Mouse (Mus musculus): ENCODE measurements around the gene Babam2. TPM values are rescaled to one million over a fixed set of nuclear protein-coding genes. Genes with fewer than 3 reads are reported as not detected.

The Babam2 gene
- polyA plus RNA-seq, 1 experiment: 52.8 TPM

DNA sequence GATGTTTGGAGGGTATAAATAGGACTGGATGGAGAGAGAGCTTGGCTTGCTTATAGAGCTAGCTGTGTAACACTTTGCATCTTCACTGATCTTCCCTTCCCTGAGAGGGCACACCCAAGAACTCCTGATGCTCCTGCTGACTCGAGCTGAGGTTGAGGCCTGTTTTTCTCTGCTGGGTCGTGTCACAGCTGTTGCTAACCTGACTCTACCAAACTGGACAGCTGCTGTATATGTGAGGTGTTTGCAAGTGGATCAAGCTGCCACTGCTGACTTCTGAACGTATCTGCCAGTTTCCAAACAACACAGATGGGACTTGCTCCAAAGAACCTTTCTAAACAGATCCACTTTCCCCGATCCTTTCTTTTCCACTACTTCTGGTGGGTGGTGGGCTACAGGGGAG, 9.3 kb downstream of the Babam2 start:
- Histone ChIP-seq H3K4me3 (ENCODE audit: insufficient read depth, low read length) (no peak overlapping the region), H3K27ac (ENCODE audit: insufficient read depth, low read length) (no peak overlapping the region), H3K4me1 (ENCODE audit: control insufficient read depth, insufficient read depth, low read length) (no peaks in the 10 kb centered on the region)
- no peak for TF ChIP-seq CTCF (IDR thresholded peaks at IDR 0.05; ENCODE audit: extremely low read depth, insufficient read depth, low read length)
- no peak for TF ChIP-seq POLR2A (IDR thresholded peaks at IDR 0.05; ENCODE audit: extremely low read depth, insufficient read depth, low read length)

DNA sequence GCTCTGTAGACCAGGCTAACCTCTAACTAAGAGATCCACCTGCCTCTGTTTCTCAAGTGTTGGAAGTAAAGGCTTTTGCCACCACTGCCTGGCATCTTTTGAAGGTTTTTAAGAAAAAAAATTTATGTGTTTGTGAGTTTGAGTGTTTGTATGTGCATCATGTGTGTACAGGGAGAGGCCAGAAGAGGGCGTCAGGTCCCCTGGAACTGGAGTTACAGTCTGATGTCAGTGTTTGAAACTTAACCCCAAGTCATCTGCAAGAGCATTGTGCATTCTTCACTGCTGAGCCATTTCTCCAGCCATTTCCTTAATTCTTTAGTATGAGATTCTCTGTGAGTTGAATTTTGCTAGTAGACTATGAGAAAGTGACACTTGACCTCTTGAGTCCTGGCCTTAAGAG, 11.9 kb downstream of the Babam2 start:
- Histone ChIP-seq H3K4me1 (ENCODE audit: control insufficient read depth, insufficient read depth, low read length) (no peaks in the 10 kb centered on the region), H3K4me3 (ENCODE audit: insufficient read depth, low read length) (no peak overlapping the region), H3K27ac (ENCODE audit: insufficient read depth, low read length) (no peak overlapping the region)
- TF ChIP-seq POLR2A (IDR thresholded peaks at IDR 0.05; ENCODE audit: extremely low read depth, insufficient read depth, low read length): no peak
- 0 out of 2 replicates have a peak, but pooled peaks have one; percentile 14 for TF ChIP-seq CTCF (IDR thresholded peaks at IDR 0.05; ENCODE audit: extremely low read depth, insufficient read depth, low read length)

DNA sequence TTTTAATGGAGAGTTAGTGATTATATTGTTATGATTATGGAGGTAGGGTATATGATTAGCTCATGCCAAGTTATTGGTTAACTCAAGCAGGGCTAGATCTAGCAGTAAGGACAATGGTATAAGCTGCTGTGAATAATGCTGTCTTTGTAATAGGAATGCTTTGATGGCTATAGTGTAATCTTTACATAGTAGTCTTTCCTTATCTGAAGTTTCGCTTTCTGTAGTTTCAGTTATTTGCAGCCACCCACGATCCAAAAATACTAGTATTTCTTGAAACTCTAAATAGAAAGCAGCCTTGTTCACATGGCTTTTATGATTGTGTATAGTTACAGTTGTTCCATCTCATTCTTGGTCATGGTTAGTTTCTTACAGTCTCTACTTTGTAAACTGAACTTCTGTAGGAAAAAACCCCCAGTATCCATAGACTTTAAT, 15.8 kb downstream of the Babam2 start:
- no peak overlapping the region for H3K4me3 ChIP-seq (ENCODE audit: insufficient read depth, low read length)
- H3K4me1 ChIP-seq (ENCODE audit: control insufficient read depth, insufficient read depth, low read length): no peaks in the 10 kb centered on the region
- no peak overlapping the region for H3K27ac ChIP-seq (ENCODE audit: insufficient read depth, low read length)
- TF ChIP-seq POLR2A (IDR thresholded peaks at IDR 0.05; ENCODE audit: extremely low read depth, insufficient read depth, low read length): no peak
- TF ChIP-seq CTCF (IDR thresholded peaks at IDR 0.05; ENCODE audit: extremely low read depth, insufficient read depth, low read length): no peak

DNA sequence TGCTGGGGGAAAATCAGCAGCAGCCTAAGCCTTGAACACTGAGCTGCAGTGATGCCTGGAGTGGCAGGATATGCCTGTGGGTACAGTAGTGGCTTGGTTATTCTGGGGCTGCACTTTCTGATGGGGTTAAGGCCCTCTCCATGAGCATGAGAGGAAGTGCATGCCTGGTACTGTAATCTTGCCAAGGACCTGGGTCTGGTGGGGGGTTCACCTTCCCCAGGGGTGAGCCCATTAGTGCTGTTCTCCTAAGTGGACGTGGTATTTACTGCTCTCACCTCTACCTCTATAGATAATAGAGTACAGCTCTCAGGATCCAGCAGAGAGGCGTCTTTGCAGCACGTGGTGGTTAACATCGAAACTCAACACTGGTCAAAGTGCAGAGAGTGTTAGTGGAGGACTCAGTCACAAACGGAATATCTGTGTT, 16.4 kb downstream of the Babam2 start:
- H3K4me1 ChIP-seq (ENCODE audit: control insufficient read depth, insufficient read depth, low read length): no peaks in the 10 kb centered on the region
- H3K27ac ChIP-seq (ENCODE audit: insufficient read depth, low read length): no peak overlapping the region
- TF ChIP-seq CTCF (IDR thresholded peaks at IDR 0.05; ENCODE audit: extremely low read depth, insufficient read depth, low read length) (no peak), POLR2A (IDR thresholded peaks at IDR 0.05; ENCODE audit: extremely low read depth, insufficient read depth, low read length) (no peak)
- H3K4me3 ChIP-seq (ENCODE audit: insufficient read depth, low read length): no peak overlapping the region

DNA sequence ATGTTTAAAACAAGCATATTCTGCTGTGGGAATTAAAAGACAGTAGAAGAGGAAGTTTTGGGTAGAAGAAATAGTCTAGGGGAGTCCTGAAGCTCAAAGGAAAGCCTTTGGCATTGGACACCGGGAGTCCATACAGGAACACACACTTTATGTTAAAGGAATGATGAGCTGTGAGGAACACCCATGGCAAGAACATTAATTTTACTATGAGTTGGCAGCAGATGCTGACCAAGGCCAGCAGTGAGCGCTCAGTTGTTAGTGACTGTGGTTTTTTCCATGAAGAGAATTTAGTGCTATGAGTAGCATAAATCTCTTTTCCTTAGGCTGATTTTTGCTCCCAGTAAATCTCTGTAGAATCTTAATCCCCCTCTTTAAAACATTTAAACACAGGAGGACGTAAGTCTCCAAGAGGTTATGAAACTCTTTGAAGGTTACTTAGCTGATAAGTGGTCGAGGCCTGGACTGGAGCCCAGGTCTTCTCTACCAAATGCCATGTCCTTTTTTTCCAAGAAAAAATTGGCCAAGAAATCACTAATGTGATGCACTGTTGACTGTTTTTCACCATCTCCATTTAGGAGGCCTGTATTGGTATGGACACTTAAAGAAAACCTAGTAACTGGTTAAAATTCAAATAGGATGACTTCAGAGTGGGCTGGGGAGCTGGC, 18.1 kb downstream of the Babam2 start:
- Histone ChIP-seq H3K4me3 (ENCODE audit: insufficient read depth, low read length) (no peak overlapping the region), H3K4me1 (ENCODE audit: control insufficient read depth, insufficient read depth, low read length) (no peaks in the 10 kb centered on the region), H3K27ac (ENCODE audit: insufficient read depth, low read length) (no peak overlapping the region)
- TF ChIP-seq CTCF (IDR thresholded peaks at IDR 0.05; ENCODE audit: extremely low read depth, insufficient read depth, low read length) (no peak), POLR2A (IDR thresholded peaks at IDR 0.05; ENCODE audit: extremely low read depth, insufficient read depth, low read length) (no peak)

DNA sequence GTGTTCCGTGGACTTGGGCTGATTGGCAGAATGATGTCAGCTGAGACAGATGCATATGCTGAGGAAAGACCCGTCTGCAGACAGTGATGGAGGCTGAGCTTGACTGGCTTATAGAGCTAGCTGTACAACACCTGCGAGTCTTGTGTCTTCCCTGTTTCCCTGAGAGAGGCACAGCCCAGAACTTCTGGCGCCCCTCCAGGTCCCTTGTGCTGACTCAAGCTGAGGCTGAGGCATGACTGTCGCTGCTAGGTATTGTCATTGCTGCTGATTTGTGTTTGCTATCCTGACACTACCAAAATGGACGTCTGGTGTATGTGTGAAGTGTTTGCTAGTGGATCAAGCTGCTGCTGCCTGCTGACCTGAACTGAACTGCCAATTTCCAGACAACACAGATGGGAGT, 27.0 kb downstream of the Babam2 start:
- Histone ChIP-seq H3K4me1 (ENCODE audit: control insufficient read depth, insufficient read depth, low read length) (no peaks in the 10 kb centered on the region), H3K4me3 (ENCODE audit: insufficient read depth, low read length) (no peak overlapping the region), H3K27ac (ENCODE audit: insufficient read depth, low read length) (no peak overlapping the region)
- TF ChIP-seq CTCF (IDR thresholded peaks at IDR 0.05; ENCODE audit: extremely low read depth, insufficient read depth, low read length): no peak
- TF ChIP-seq POLR2A (IDR thresholded peaks at IDR 0.05; ENCODE audit: extremely low read depth, insufficient read depth, low read length): no peak

DNA sequence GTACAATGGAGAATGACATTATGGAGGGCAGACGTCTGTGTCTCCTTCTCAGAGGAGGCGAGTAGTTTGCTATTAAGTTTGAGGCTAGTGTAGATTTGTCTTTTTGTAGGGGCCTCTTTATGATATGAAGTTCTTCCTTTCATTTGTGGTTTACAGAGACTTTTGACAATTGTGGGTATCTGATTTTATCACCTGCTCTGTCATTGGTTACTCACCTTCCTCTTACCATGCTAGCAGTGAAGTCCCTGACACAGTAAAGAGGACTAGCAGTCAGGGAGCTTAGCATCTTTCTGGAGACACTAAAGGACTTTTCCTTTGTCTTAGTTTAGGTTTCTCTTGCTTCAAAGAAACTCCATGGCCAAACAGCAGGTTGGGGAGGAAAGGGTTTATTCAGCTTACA, 28.4 kb downstream of the Babam2 start:
- no peaks in the 10 kb centered on the region for H3K4me1 ChIP-seq (ENCODE audit: control insufficient read depth, insufficient read depth, low read length)
- no peak for TF ChIP-seq CTCF (IDR thresholded peaks at IDR 0.05; ENCODE audit: extremely low read depth, insufficient read depth, low read length)
- TF ChIP-seq POLR2A (IDR thresholded peaks at IDR 0.05; ENCODE audit: extremely low read depth, insufficient read depth, low read length): no peak
- no peak overlapping the region for H3K27ac ChIP-seq (ENCODE audit: insufficient read depth, low read length)
- H3K4me3 ChIP-seq (ENCODE audit: insufficient read depth, low read length): no peak overlapping the region

DNA sequence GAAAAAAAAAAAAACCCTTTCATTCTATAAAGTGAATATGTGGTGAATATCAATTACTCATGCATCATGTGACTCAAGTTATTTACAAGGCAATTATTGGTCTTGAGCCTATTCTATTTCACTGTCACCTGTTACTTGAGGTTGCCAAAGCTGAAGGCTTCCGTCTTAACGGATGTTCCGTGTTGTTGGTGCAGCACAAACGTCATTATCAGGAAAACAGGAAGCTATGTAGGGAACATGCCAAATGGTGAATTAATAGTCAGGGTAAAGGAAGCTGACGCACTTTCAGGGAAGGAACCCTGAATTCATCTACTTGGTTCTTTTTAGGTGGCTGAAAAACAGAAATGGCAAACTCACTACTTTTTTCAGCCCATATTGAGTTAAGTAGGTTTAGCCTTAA, 30.0 kb downstream of the Babam2 start:
- H3K27ac ChIP-seq (ENCODE audit: insufficient read depth, low read length): no peak overlapping the region
- no peaks in the 10 kb centered on the region for H3K4me1 ChIP-seq (ENCODE audit: control insufficient read depth, insufficient read depth, low read length)
- TF ChIP-seq POLR2A (IDR thresholded peaks at IDR 0.05; ENCODE audit: extremely low read depth, insufficient read depth, low read length) (no peak), CTCF (IDR thresholded peaks at IDR 0.05; ENCODE audit: extremely low read depth, insufficient read depth, low read length) (no peak)
- H3K4me3 ChIP-seq (ENCODE audit: insufficient read depth, low read length): no peak overlapping the region

DNA sequence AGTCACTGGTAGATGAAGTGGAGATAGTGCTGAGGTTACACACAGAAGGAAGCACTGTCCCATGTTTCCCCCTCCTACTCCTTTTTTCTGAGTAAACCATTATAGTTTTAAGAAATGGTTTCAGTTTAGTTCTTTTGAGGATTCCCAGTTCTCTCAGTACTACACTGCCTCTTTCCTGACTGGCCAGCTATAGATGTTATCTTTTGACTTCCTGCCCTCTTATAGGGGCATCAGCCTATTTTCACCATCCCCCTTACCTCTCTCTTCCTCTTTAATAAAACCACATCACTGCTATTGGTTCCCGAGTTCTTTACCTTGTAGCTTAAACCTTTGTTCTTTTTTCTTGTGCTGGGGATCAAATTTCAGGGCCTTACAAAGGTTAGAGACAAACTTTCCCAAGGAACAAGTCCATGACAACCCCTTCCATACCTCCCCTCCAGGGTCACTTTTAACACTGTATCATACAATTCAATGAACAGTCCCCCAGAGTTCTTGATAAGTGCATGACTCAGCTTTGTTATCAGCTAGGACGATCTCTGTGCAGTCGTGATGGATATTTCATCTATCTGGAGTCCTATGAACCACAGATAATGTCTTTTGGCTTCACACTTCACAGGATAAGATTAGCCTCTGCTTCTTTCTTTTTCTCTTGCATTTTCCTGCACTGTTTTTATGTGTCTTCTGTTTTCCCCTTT, 35.3 kb downstream of the Babam2 start:
- Histone ChIP-seq H3K4me1 (ENCODE audit: control insufficient read depth, insufficient read depth, low read length) (no peaks in the 10 kb centered on the region), H3K4me3 (ENCODE audit: insufficient read depth, low read length) (no peak overlapping the region), H3K27ac (ENCODE audit: insufficient read depth, low read length) (no peak overlapping the region)
- TF ChIP-seq POLR2A (IDR thresholded peaks at IDR 0.05; ENCODE audit: extremely low read depth, insufficient read depth, low read length) (no peak), CTCF (IDR thresholded peaks at IDR 0.05; ENCODE audit: extremely low read depth, insufficient read depth, low read length) (no peak)

DNA sequence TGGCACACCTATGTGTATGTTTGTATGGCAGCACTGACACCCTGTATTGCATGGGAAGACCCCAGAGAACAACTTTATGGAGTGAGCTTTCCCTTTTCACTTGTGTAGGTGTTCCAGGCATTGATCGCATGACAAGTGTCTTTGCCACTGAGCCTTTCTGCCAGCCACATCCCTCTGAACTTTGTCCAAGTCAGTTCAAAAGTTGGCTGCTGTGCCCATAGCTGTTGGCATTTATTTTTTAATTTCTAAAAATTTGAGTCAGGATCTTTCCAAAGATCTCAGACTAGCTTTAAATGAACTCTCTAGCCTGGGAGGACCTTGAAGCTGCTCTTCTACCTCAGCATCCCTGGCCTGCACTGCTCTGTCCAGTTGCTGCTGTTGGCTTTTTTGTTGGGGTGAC, 44.4 kb downstream of the Babam2 start:
- H3K4me3 ChIP-seq (ENCODE audit: insufficient read depth, low read length): no peak overlapping the region
- H3K4me1 ChIP-seq (ENCODE audit: control insufficient read depth, insufficient read depth, low read length): no peaks in the 10 kb centered on the region
- H3K27ac ChIP-seq (ENCODE audit: insufficient read depth, low read length): no peak overlapping the region
- TF ChIP-seq CTCF (IDR thresholded peaks at IDR 0.05; ENCODE audit: extremely low read depth, insufficient read depth, low read length) (no peak), POLR2A (IDR thresholded peaks at IDR 0.05; ENCODE audit: extremely low read depth, insufficient read depth, low read length) (no peak)
